ENCODE assay signal across 15 mouse cellular contexts in the genomic region with DNA sequence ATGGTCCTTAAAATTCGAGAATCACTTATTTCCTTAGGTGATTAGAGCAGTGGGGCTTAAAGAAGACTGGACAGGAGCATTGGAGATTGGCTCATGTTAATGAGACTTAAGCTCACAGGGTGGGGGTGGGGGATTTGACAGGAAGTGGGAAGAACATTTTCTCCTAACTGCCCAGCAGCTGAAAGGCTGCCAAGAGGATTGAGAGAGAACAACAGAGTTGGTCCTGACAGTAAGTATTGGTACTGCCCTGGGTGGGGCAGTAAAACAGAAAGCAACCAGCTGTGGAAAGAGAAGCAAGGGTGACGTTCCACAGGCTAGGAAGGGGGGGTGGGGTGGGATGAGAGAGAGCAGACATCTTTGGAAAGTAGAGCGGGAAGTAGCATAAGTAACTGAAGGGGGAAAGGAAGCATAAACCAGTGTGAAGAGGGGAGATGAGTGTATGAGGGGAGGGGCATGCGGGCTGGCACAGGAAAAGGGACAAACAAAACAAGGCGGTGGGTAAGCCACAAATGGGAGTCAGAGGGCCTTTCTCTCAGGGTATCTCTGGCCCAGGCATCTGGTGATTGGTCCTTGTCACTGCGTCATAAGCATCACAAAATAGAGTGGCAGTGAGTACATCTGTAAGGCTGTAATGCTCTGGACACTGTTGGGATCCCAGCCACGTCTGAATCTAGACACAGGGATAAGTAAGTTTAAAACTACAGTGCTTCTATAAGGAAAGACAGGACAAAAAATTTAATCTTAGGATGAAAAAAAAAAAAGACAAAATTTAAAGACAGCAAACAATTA.
DNase-seq lines count a peak whose midpoint lies in the region; ATAC-seq and TF ChIP-seq lines count a peak whose summit lies in the region.
"Had no signal": no experiment of that assay in that cellular context is flagged by ENCODE, and none has a peak within 500 bp of the region (broad histone marks: within the 10 kb centered on the region; RNA-seq: fewer than 3 reads in every experiment).

No protein-coding gene starts in this region.

- H3K9me3 ChIP-seq in stomach, embryonic 16.5 days (replicated peaks; ENCODE audit: control insufficient read depth, low read length) = no peaks in the 10 kb centered on the region
- no peaks in the 10 kb centered on the region for H3K9me3 ChIP-seq in stomach, postnatal 0 days (ENCODE audit: control insufficient read depth, low read length)
- H3K9me3 ChIP-seq: embryonic facial prominence, embryonic 13.5 days; heart, embryonic 15.5 days; midbrain, embryonic 12.5 days had no signal

- H3K27me3 ChIP-seq in stomach, embryonic 16.5 days (ENCODE audit: control insufficient read depth, insufficient read depth, low read length) = no peaks in the 10 kb centered on the region
- H3K27me3 ChIP-seq in stomach, postnatal 0 days (ENCODE audit: control insufficient read depth, insufficient read depth, low read length) = no peaks in the 10 kb centered on the region
- H3K27me3 ChIP-seq: embryonic facial prominence, embryonic 13.5 days; heart, embryonic 15.5 days; midbrain, embryonic 12.5 days; Patski had no signal

- no peak overlapping the region for H3K9ac ChIP-seq in stomach, embryonic 16.5 days (ENCODE audit: low read length)
- no peak overlapping the region for H3K9ac ChIP-seq in stomach, postnatal 0 days (ENCODE audit: low read length)
- H3K9ac ChIP-seq: embryonic facial prominence, embryonic 13.5 days; heart, embryonic 15.5 days; midbrain, embryonic 12.5 days had no signal

- DNase-seq in heart, adult 18-20 months = peak; percentile 12 to 39
- DNase-seq in heart, postnatal 25 days (ENCODE audit: low spot score) = no peak
- no peak for DNase-seq in stomach, postnatal 0 days (ENCODE audit: low spot score)
- DNase-seq in kidney, postnatal 36 days = peak; percentile 42 to 68
- DNase-seq in cerebellum, adult 11-12 months = no peak
- DNase-seq in left cerebral cortex, postnatal 4 days = no peak
- DNase-seq in cerebellum, postnatal 4 days (ENCODE audit: low spot score in 2 of 2) = no peak
- DNase-seq: cerebellum, adult 9-10 months; spleen, adult 18-20 months had no signal

- intact Hi-C loops in heart, postnatal 25 days (cut with DNase I) = no loop called here
- intact Hi-C loops in left cerebral cortex, postnatal 4 days (cut with DNase I) = no loop called here

- ATAC-seq in stomach, embryonic 16.5 days (ENCODE audit: insufficient read depth, low FRiP score) = peak; percentile 68; the same call in 1 of the 2 replicates
- ATAC-seq in stomach, postnatal 0 days (ENCODE audit: low FRiP score, low TSS enrichment) = no peak
- ATAC-seq: intestine, embryonic 16.5 days; Patski had no signal

- no peak overlapping the region for H3K4me2 ChIP-seq in stomach, embryonic 16.5 days (ENCODE audit: low read depth, low read length)
- no peak overlapping the region for H3K4me2 ChIP-seq in stomach, postnatal 0 days (replicated peaks; ENCODE audit: low read depth)
- H3K4me2 ChIP-seq: embryonic facial prominence, embryonic 13.5 days; heart, embryonic 15.5 days; midbrain, embryonic 12.5 days had no signal

- no peaks in the 10 kb centered on the region for H3K4me1 ChIP-seq in stomach, embryonic 16.5 days (ENCODE audit: control insufficient read depth, insufficient read depth, low read length)
- H3K4me1 ChIP-seq in stomach, postnatal 0 days (replicated peaks; ENCODE audit: control insufficient read depth, insufficient read depth) = 0 out of 2 replicates have a peak, but pooled peaks cover 4% of the 10 kb centered on the region
- H3K4me1 ChIP-seq: heart, embryonic 15.5 days had no signal

- no peak for TF ChIP-seq CTCF in stomach, postnatal 0 days (IDR thresholded peaks at IDR 0.05; ENCODE audit: low read depth)

- H3K4me3 ChIP-seq in stomach, embryonic 16.5 days (replicated peaks; ENCODE audit: low read length) = no peak overlapping the region
- no peak overlapping the region for H3K4me3 ChIP-seq in stomach, postnatal 0 days (ENCODE audit: low read depth, low read length)
- H3K4me3 ChIP-seq: embryonic facial prominence, embryonic 13.5 days; heart, embryonic 15.5 days; midbrain, embryonic 12.5 days had no signal

- 55% methylated on average over 7 of the region's 7 CpGs for WGBS in stomach, embryonic 16.5 days
- 49% methylated on average over 7 of the region's 7 CpGs for WGBS in stomach, postnatal 0 days

- H3K36me3 ChIP-seq in stomach, embryonic 16.5 days (ENCODE audit: control insufficient read depth, insufficient read depth, low read length) = no peaks in the 10 kb centered on the region
- H3K36me3 ChIP-seq in stomach, postnatal 0 days (ENCODE audit: control insufficient read depth, insufficient read depth, low read length) = no peaks in the 10 kb centered on the region
- H3K36me3 ChIP-seq: embryonic facial prominence, embryonic 13.5 days; heart, embryonic 15.5 days; midbrain, embryonic 12.5 days had no signal

- no peak overlapping the region for H3K27ac ChIP-seq in stomach, embryonic 16.5 days (ENCODE audit: low read length)
- no peak overlapping the region for H3K27ac ChIP-seq in stomach, postnatal 0 days (replicated peaks)
- H3K27ac ChIP-seq: embryonic facial prominence, embryonic 13.5 days; heart, embryonic 15.5 days; midbrain, embryonic 12.5 days had no signal

- TF ChIP-seq EP300 in stomach, postnatal 0 days (optimal IDR thresholded peaks at IDR 0.05) = no peak

Comparison
In these comparisons a context has a peak if more than half of its experiments do, and no peak if none do; other contexts are left out.
1. DNase-seq: peak in heart, adult 18-20 months (2 of 2) and kidney, postnatal 36 days (2 of 2); none in heart, postnatal 25 days (single experiment), stomach, postnatal 0 days (single experiment), cerebellum, adult 11-12 months (single experiment), left cerebral cortex, postnatal 4 days (single experiment) and cerebellum, postnatal 4 days (0 of 2).